Mouse (Mus musculus): ENCODE data around the gene Cntnap2.

DNA sequence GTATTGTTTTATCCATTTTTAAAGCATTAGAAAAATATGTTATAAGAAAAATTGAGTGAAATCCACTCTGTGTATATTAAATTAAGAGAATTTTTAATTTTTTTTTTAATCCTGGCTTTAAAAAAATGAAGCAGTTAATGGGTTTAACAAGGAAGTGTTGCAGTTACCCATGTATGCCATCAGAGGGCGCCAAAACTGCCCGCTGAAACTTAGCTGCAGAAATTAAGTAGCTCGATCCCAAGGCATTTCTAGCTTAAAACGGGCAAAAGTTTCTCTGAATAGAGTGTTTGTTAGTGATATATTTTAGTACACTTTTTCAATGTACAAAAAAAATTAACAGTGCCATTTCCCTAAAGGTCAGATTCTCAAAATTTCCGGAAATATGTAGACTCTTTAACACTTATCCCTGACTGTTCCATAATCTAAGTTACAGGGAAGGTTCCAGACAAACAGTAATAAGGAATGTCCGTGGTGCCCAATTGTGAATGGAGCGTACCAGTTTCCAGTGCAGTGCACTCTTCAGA, 2132.2 kb downstream of the Cntnap2 start:
- TF ChIP-seq MYOG (IDR thresholded peaks at IDR 0.05; ENCODE audit: control insufficient read depth in 1 of 3, insufficient read depth in 1 of 3, insufficient read length in 2 of 3, low read depth in 2 of 3) = no peak
- no peak for TF ChIP-seq POLR2A (IDR thresholded peaks at IDR 0.05; ENCODE audit: insufficient read length, low read depth)
- TF ChIP-seq POLR2AphosphoS2 (IDR thresholded peaks at IDR 0.05; ENCODE audit: insufficient read length, low read depth) = no peak
- no peak for TF ChIP-seq E2F4 (IDR thresholded peaks at IDR 0.05; ENCODE audit: insufficient read depth)
- no peak for TF ChIP-seq USF1 (IDR thresholded peaks at IDR 0.05; ENCODE audit: low read depth)
- no peak for TF ChIP-seq TCF12 (IDR thresholded peaks at IDR 0.05; ENCODE audit: insufficient read depth, poor library complexity, severe bottlenecking)
- no peak for TF ChIP-seq REST (IDR thresholded peaks at IDR 0.05; ENCODE audit: insufficient read depth, insufficient read length)
- no peak for TF ChIP-seq MAX (IDR thresholded peaks at IDR 0.05; ENCODE audit: low read depth)
